Comparison of ENCODE assay signal across 9 mouse cellular contexts in genomic region chr10:127326017-127326801, GRCm38 (mm10). TPM values are rescaled to one million over a fixed set of nuclear protein-coding genes. Genes with fewer than 3 reads are reported as not detected.
DNase-seq lines count a peak whose midpoint lies in the region; ATAC-seq and TF ChIP-seq lines count a peak whose summit lies in the region.
"Had no signal": no experiment of that assay in that cellular context is flagged by ENCODE, and none has a peak within 500 bp of the region (broad histone marks: within the 10 kb centered on the region; RNA-seq: fewer than 3 reads in every experiment).

No protein-coding gene starts in this region.

- peak overlapping the region; percentile 73 for H3K4me2 ChIP-seq in lung, embryonic 14.5 days
- peak overlapping the region; percentile 87 for H3K4me2 ChIP-seq in embryonic facial prominence, embryonic 13.5 days
- H3K4me2 ChIP-seq in neural tube, embryonic 13.5 days: peak overlapping the region; percentile 59

- peak; percentile 25; the same call in 1 of the 2 replicates for ATAC-seq in lung, embryonic 14.5 days (ENCODE audit: insufficient read depth)
- 0 out of 2 replicates have a peak, but pooled peaks have one; percentile 5 for ATAC-seq in embryonic facial prominence, embryonic 13.5 days (ENCODE audit: insufficient number of reproducible peaks, insufficient read depth, low FRiP score, low TSS enrichment, low read depth)
- ATAC-seq in neural tube, embryonic 13.5 days (ENCODE audit: low read depth): 0 out of 2 replicates have a peak, but pooled peaks have one; percentile 15

- H3K27me3 ChIP-seq in lung, embryonic 14.5 days (ENCODE audit: insufficient read depth, low read length): peaks cover 52% of the 10 kb centered on the region
- H3K27me3 ChIP-seq in embryonic facial prominence, embryonic 13.5 days: peaks cover 98% of the 10 kb centered on the region
- H3K27me3 ChIP-seq in hindbrain, embryonic 10.5 days (ENCODE audit: insufficient read depth, poor library complexity, severe bottlenecking): peaks cover 98% of the 10 kb centered on the region
- peaks cover 87% of the 10 kb centered on the region for H3K27me3 ChIP-seq in neural tube, embryonic 13.5 days

- peak overlapping the region; percentile 36 for H3K9ac ChIP-seq in lung, embryonic 14.5 days
- H3K9ac ChIP-seq in embryonic facial prominence, embryonic 13.5 days: peak overlapping the region; percentile 69
- peak overlapping the region; percentile 53 for H3K9ac ChIP-seq in neural tube, embryonic 13.5 days

- DNase-seq in lung, embryonic 14.5 days: peak; percentile 50
- DNase-seq in lung, adult 18-20 months: no peak
- peak; percentile 60 for DNase-seq in hindbrain, embryonic 10.5 days (ENCODE audit: low spot score)
- peak; percentile 63 for DNase-seq in liver
- DNase-seq in ovary, postnatal 10 days (ENCODE audit: low spot score): no peak
- DNase-seq in left cerebral cortex, adult 9 months (ENCODE audit: low spot score in 2 of 2): no peak

- peak overlapping the region; percentile 44 for H3K4me3 ChIP-seq in lung, embryonic 14.5 days (ENCODE audit: low read depth, low read length)
- H3K4me3 ChIP-seq in embryonic facial prominence, embryonic 13.5 days: peak overlapping the region; percentile 52
- H3K4me3 ChIP-seq in hindbrain, embryonic 10.5 days: peak overlapping the region; percentile 52
- peak overlapping the region; percentile 33 for H3K4me3 ChIP-seq in neural tube, embryonic 13.5 days

- peaks cover 16% of the 10 kb centered on the region; the same call in 1 of the 2 replicates for H3K36me3 ChIP-seq in lung, embryonic 14.5 days (ENCODE audit: insufficient read depth)
- peaks cover 14% of the 10 kb centered on the region for H3K36me3 ChIP-seq in embryonic facial prominence, embryonic 13.5 days
- peaks cover 14% of the 10 kb centered on the region for H3K36me3 ChIP-seq in hindbrain, embryonic 10.5 days
- no peaks in the 10 kb centered on the region for H3K36me3 ChIP-seq in neural tube, embryonic 13.5 days

- H3K27ac ChIP-seq in lung, embryonic 14.5 days (ENCODE audit: low read depth): no peak overlapping the region
- no peak overlapping the region for H3K27ac ChIP-seq in embryonic facial prominence, embryonic 13.5 days
- peak overlapping the region; percentile 51; the same call in 1 of the 2 replicates for H3K27ac ChIP-seq in hindbrain, embryonic 10.5 days
- H3K27ac ChIP-seq in neural tube, embryonic 13.5 days (replicated peaks): no peak overlapping the region

- H3K9me3 ChIP-seq in lung, embryonic 14.5 days (ENCODE audit: low read depth, low read length): 0 out of 2 replicates have a peak, but pooled peaks cover 5% of the 10 kb centered on the region
- no peaks in the 10 kb centered on the region for H3K9me3 ChIP-seq in embryonic facial prominence, embryonic 13.5 days
- no peaks in the 10 kb centered on the region for H3K9me3 ChIP-seq in hindbrain, embryonic 10.5 days
- H3K9me3 ChIP-seq in neural tube, embryonic 13.5 days: no peaks in the 10 kb centered on the region

- WGBS in lung, embryonic 14.5 days: 2% methylated on average over 51 of the region's 54 CpGs
- 2% methylated on average over 54 of the region's 54 CpGs for WGBS in embryonic facial prominence, embryonic 13.5 days
- WGBS in hindbrain, embryonic 10.5 days: 1% methylated on average over 54 of the region's 54 CpGs
- WGBS in neural tube, embryonic 13.5 days: 2% methylated on average over 54 of the region's 54 CpGs

- TF ChIP-seq CTCF in lung, embryonic 14.5 days (IDR thresholded peaks at IDR 0.05; ENCODE audit: low read depth): no peak

- peaks cover 5% of the 10 kb centered on the region; the same call in 1 of the 2 replicates for H3K4me1 ChIP-seq in lung, embryonic 14.5 days (ENCODE audit: insufficient read depth)
- peaks cover 23% of the 10 kb centered on the region for H3K4me1 ChIP-seq in embryonic facial prominence, embryonic 13.5 days
- peaks cover 20% of the 10 kb centered on the region for H3K4me1 ChIP-seq in hindbrain, embryonic 10.5 days (replicated peaks)
- peaks cover 12% of the 10 kb centered on the region for H3K4me1 ChIP-seq in neural tube, embryonic 13.5 days (replicated peaks)

RNA-seq across cellular contexts. Expression of gene Arhgap9, which starts 4.4 kb away (rescaled TPM):
- 3.2 and 4.2 TPM in 2 replicates for polyA plus RNA-seq in lung, embryonic 14.5 days (2014; fragmentation: Nextera tagmentation; extraction: Ambion mirVana)
- 3.1 and 3.4 TPM in 2 replicates for polyA plus RNA-seq in embryonic facial prominence, embryonic 13.5 days (2015; fragmentation: Nextera tagmentation; extraction: Ambion mirVana)
- 1.8 and 2.5 TPM in 2 replicates for polyA plus RNA-seq in hindbrain, embryonic 10.5 days (2016; fragmentation: Nextera tagmentation; extraction: Ambion mirVana)
- 1.0 and 1.4 TPM in 2 replicates for polyA plus RNA-seq in neural tube, embryonic 13.5 days (2015; fragmentation: Nextera tagmentation; extraction: Ambion mirVana)

RNA-seq across cellular contexts. Expression of gene Mars, which starts 14.6 kb away (rescaled TPM):
- 128 and 132 TPM in 2 replicates for polyA plus RNA-seq in lung, embryonic 14.5 days (2014; fragmentation: Nextera tagmentation; extraction: Ambion mirVana)
- 113 and 128 TPM in 2 replicates for polyA plus RNA-seq in embryonic facial prominence, embryonic 13.5 days (2015; fragmentation: Nextera tagmentation; extraction: Ambion mirVana)
- 171 and 174 TPM in 2 replicates for polyA plus RNA-seq in hindbrain, embryonic 10.5 days (2016; fragmentation: Nextera tagmentation; extraction: Ambion mirVana)
- polyA plus RNA-seq in neural tube, embryonic 13.5 days (2015; fragmentation: Nextera tagmentation; extraction: Ambion mirVana): 103 and 110 TPM in 2 replicates

RNA-seq across cellular contexts. Expression of gene Gli1, which starts 15.6 kb away (rescaled TPM):
- polyA plus RNA-seq in lung, embryonic 14.5 days (2014; fragmentation: Nextera tagmentation; extraction: Ambion mirVana): 14.7 and 16.9 TPM in 2 replicates
- polyA plus RNA-seq in embryonic facial prominence, embryonic 13.5 days (2015; fragmentation: Nextera tagmentation; extraction: Ambion mirVana): 17.5 and 19.8 TPM in 2 replicates
- 7.1 and 7.3 TPM in 2 replicates for polyA plus RNA-seq in hindbrain, embryonic 10.5 days (2016; fragmentation: Nextera tagmentation; extraction: Ambion mirVana)
- 2.2 and 2.9 TPM in 2 replicates for polyA plus RNA-seq in neural tube, embryonic 13.5 days (2015; fragmentation: Nextera tagmentation; extraction: Ambion mirVana)

RNA-seq across cellular contexts. Expression of gene Inhbe, which starts 28.0 kb away (rescaled TPM):
- polyA plus RNA-seq in lung, embryonic 14.5 days (2014; fragmentation: Nextera tagmentation; extraction: Ambion mirVana): 0.04 TPM in 1 of 2 replicates, not detected in the other
- polyA plus RNA-seq in embryonic facial prominence, embryonic 13.5 days (2015; fragmentation: Nextera tagmentation; extraction: Ambion mirVana): 0.07 TPM in 1 of 2 replicates, not detected in the other
- polyA plus RNA-seq in hindbrain, embryonic 10.5 days (2016; fragmentation: Nextera tagmentation; extraction: Ambion mirVana): not detected in 2 replicates
- not detected in 2 replicates for polyA plus RNA-seq in neural tube, embryonic 13.5 days (2015; fragmentation: Nextera tagmentation; extraction: Ambion mirVana)
- polyA plus RNA-seq: large intestine, adult 2 months had no signal

RNA-seq across cellular contexts. Expression of gene Mbd6, which starts 37.4 kb away (rescaled TPM):
- 19.1 and 19.4 TPM in 2 replicates for polyA plus RNA-seq in lung, embryonic 14.5 days (2014; fragmentation: Nextera tagmentation; extraction: Ambion mirVana)
- polyA plus RNA-seq in embryonic facial prominence, embryonic 13.5 days (2015; fragmentation: Nextera tagmentation; extraction: Ambion mirVana): 14.9 and 19.2 TPM in 2 replicates
- 12.8 and 16.3 TPM in 2 replicates for polyA plus RNA-seq in hindbrain, embryonic 10.5 days (2016; fragmentation: Nextera tagmentation; extraction: Ambion mirVana)
- polyA plus RNA-seq in neural tube, embryonic 13.5 days (2015; fragmentation: Nextera tagmentation; extraction: Ambion mirVana): 14.5 and 16.7 TPM in 2 replicates

Comparison
In these comparisons a context has a peak if more than half of its experiments do, and no peak if none do; other contexts are left out.
1. DNase-seq: peak in lung, embryonic 14.5 days (single experiment), hindbrain, embryonic 10.5 days (single experiment) and liver (single experiment); none in lung, adult 18-20 months (0 of 2), ovary, postnatal 10 days (single experiment) and left cerebral cortex, adult 9 months (0 of 2).
2. Peak in every context shown above with its lines, with median percentiles within 50 percentile points of each other: ATAC-seq, H3K4me2 ChIP-seq, H3K4me3 ChIP-seq and H3K9ac ChIP-seq.